Mouse (Mus musculus) MEL (cell line): ENCODE results near the gene N4bp2l1. TPM values are rescaled to one million over a fixed set of nuclear protein-coding genes. Genes with fewer than 3 reads are reported as not detected.

Experiments
- DNase-seq: peaks from one replicate; pipeline ENCODE4 v3.0.0; 2011; ENCODE audit warnings: low read depth, low spot score
- H3K27ac ChIP-seq: 2 replicates; pipeline ENCODE4 v1.5.1; 2012; ENCODE audit warnings: low read depth, mild to moderate bottlenecking, control low read depth, low read length, moderate library complexity; ENCODE audit not compliant: control insufficient read depth
- H3K27me3 ChIP-seq, 2 experiments: fragments of 150-350 bp in 1 of 2; sonication (generic) in 1 of 2; 2 replicates each; pipeline ENCODE4 v1.6.1; 2012; ENCODE audit warnings: low read length in 2 of 2, mild to moderate bottlenecking in 2 of 2, improper control_type of control experiment in 1 of 2, moderate library complexity in 1 of 2; ENCODE audit not compliant: insufficient read depth in 2 of 2, control insufficient read depth in 1 of 2
- H3K36me3 ChIP-seq, 2 experiments: 2 replicates each; pipeline ENCODE4 v1.6.1; 2012 to 2014; ENCODE audit warnings: low read length in 2 of 2, improper control_type of control experiment in 1 of 2, inconsistent platforms in 1 of 2, mild to moderate bottlenecking in 1 of 2; ENCODE audit not compliant: insufficient read depth in 2 of 2, control insufficient read depth in 1 of 2
- H3K4me1 ChIP-seq, 2 experiments: fragments of 150-350 bp in 1 of 2; sonication (generic) in 1 of 2; 2 replicates each; pipeline ENCODE4 v1.6.1; 2012; ENCODE audit warnings: low read length in 2 of 2, improper control_type of control experiment in 1 of 2, mild to moderate bottlenecking in 1 of 2; ENCODE audit not compliant: insufficient read depth in 2 of 2, control insufficient read depth in 1 of 2
- H3K4me3 ChIP-seq, 2 experiments: fragments of 150-350 bp in 1 of 2; sonication (generic) in 1 of 2; 2 replicates each; pipeline ENCODE4 v1.5.1; 2012; ENCODE audit warnings: low read depth in 2 of 2, low read length in 2 of 2, mild to moderate bottlenecking in 2 of 2, moderate library complexity in 2 of 2, control low read depth in 1 of 2, improper control_type of control experiment in 1 of 2; ENCODE audit not compliant: control insufficient read depth in 1 of 2, insufficient read depth in 1 of 2
- H3K79me2 ChIP-seq: 2 replicates; pipeline ENCODE4 v1.6.1; 2012; ENCODE audit warnings: mild to moderate bottlenecking, low read length, moderate library complexity; ENCODE audit not compliant: control insufficient read depth, poor library complexity, insufficient read depth
- H3K9ac ChIP-seq: 2 replicates; pipeline ENCODE4 v1.6.1; 2012; ENCODE audit warnings: low read depth, mild to moderate bottlenecking, control low read depth, low read length, moderate library complexity; ENCODE audit not compliant: control insufficient read depth, poor library complexity, severe bottlenecking
- H3K9me3 ChIP-seq: fragments of 150-350 bp; sonication (generic); replicated peaks from 2 replicates; pipeline ENCODE4 v1.6.1; 2012; ENCODE audit warnings: mild to moderate bottlenecking, low read length, improper control_type of control experiment, moderate library complexity; ENCODE audit not compliant: insufficient read depth
- BHLHE40 ChIP-seq: IDR thresholded peaks from 2 replicates; pipeline ENCODE4 v1.6.1; 2012; ENCODE audit warnings: low read depth, mild to moderate bottlenecking, inconsistent platforms, low read length, improper control_type of control experiment, borderline replicate concordance
- CHD1 ChIP-seq: IDR thresholded peaks from 2 replicates; pipeline ENCODE4 v1.6.1; 2012; ENCODE audit warnings: low read depth, mild to moderate bottlenecking, inconsistent platforms, low read length, improper control_type of control experiment
- CHD2 ChIP-seq: IDR thresholded peaks from 2 replicates; pipeline ENCODE4 v1.6.1; 2011; ENCODE audit warnings: low read length, improper control_type of control experiment
- CTCF ChIP-seq, 3 experiments: IDR thresholded peaks in 2 of 3; conservative IDR thresholded peaks in 1 of 3; 2 replicates each; pipeline ENCODE4 v1.5.1; 2011 to 2012; ENCODE audit warnings: low read length in 3 of 3, low read depth in 2 of 3, mild to moderate bottlenecking in 2 of 3, improper control_type of control experiment in 1 of 3, inconsistent platforms in 1 of 3, mixed read lengths in 1 of 3, moderate library complexity in 1 of 3; ENCODE audit not compliant: control insufficient read depth in 1 of 3, insufficient read depth in 1 of 3, poor library complexity in 1 of 3, severe bottlenecking in 1 of 3
- E2F4 ChIP-seq: IDR thresholded peaks from 2 replicates; pipeline ENCODE4 v1.6.1; 2011; ENCODE audit warnings: low read depth, low read length, improper control_type of control experiment, borderline replicate concordance
- ELF1 ChIP-seq: IDR thresholded peaks from 2 replicates; pipeline ENCODE4 v1.6.1; 2014; ENCODE audit warnings: low read depth, mild to moderate bottlenecking, inconsistent platforms, low read length, improper control_type of control experiment, moderate library complexity
- EP300 ChIP-seq, 2 experiments: IDR thresholded peaks; 2 replicates each; pipeline ENCODE4 v1.6.1; 2011; ENCODE audit warnings: improper control_type of control experiment in 2 of 2, low read length in 2 of 2, low read depth in 1 of 2, mild to moderate bottlenecking in 1 of 2
- ETS1 ChIP-seq: IDR thresholded peaks from 2 replicates; pipeline ENCODE4 v1.6.1; 2012; ENCODE audit warnings: low read depth, mild to moderate bottlenecking, inconsistent platforms, low read length, improper control_type of control experiment, moderate library complexity
- GABPA ChIP-seq: IDR thresholded peaks from 2 replicates; pipeline ENCODE4 v1.6.1; 2012; ENCODE audit warnings: low read depth, mild to moderate bottlenecking, inconsistent platforms, low read length, improper control_type of control experiment, moderate library complexity
- GATA1 ChIP-seq: IDR thresholded peaks from 2 replicates; pipeline ENCODE4 v1.6.1; 2011; ENCODE audit warnings: low read depth, low read length, improper control_type of control experiment
- HCFC1 ChIP-seq: IDR thresholded peaks from 2 replicates; pipeline ENCODE4 v1.6.1; 2012; ENCODE audit warnings: low read depth, mild to moderate bottlenecking, inconsistent platforms, low read length, improper control_type of control experiment, moderate library complexity
- JUND ChIP-seq: IDR thresholded peaks from 2 replicates; pipeline ENCODE4 v1.6.1; 2011; ENCODE audit warnings: low read depth, mild to moderate bottlenecking, improper control_type of control experiment, low read length
- KAT2A ChIP-seq: conservative IDR thresholded peaks from 2 replicates; pipeline ENCODE4 v1.6.1; 2012; ENCODE audit warnings: low read depth, low read length, improper control_type of control experiment, inconsistent platforms
- MAFK ChIP-seq: IDR thresholded peaks from 2 replicates; pipeline ENCODE4 v1.6.1; 2011; ENCODE audit warnings: low read depth, mild to moderate bottlenecking, low read length, improper control_type of control experiment, borderline replicate concordance
- MEF2A ChIP-seq: IDR thresholded peaks from 2 replicates; pipeline ENCODE4 v1.6.1; 2014; ENCODE audit warnings: low read depth, mild to moderate bottlenecking, inconsistent platforms, low read length, improper control_type of control experiment; ENCODE audit not compliant: poor library complexity, insufficient replicate concordance, severe bottlenecking; ENCODE audit errors: extremely low read depth
- MXI1 ChIP-seq: IDR thresholded peaks from 2 replicates; pipeline ENCODE4 v1.6.1; 2011; ENCODE audit warnings: mild to moderate bottlenecking, low read depth, low read length, improper control_type of control experiment
- MYB ChIP-seq: IDR thresholded peaks from 2 replicates; pipeline ENCODE4 v1.6.1; 2011; ENCODE audit warnings: mild to moderate bottlenecking, low read depth, low read length, improper control_type of control experiment
- NELFE ChIP-seq: IDR thresholded peaks from 2 replicates; pipeline ENCODE4 v1.6.1; 2011; ENCODE audit warnings: low read depth, low read length, improper control_type of control experiment
- POLR2A ChIP-seq, 2 experiments: IDR thresholded peaks; 2 replicates each; pipeline ENCODE4 v1.6.1; 2011 to 2012; ENCODE audit warnings: low read length in 2 of 2, mild to moderate bottlenecking in 2 of 2, control low read depth in 1 of 2, improper control_type of control experiment in 1 of 2, low read depth in 1 of 2, moderate library complexity in 1 of 2; ENCODE audit not compliant: control insufficient read depth in 1 of 2, insufficient read depth in 1 of 2, poor library complexity in 1 of 2
- POLR2AphosphoS2 ChIP-seq: IDR thresholded peaks from 2 replicates; pipeline ENCODE4 v1.6.1; 2011; ENCODE audit warnings: low read length, improper control_type of control experiment
- POLR2AphosphoS5 ChIP-seq: IDR thresholded peaks from 2 replicates; pipeline ENCODE4 v1.6.1; 2012; ENCODE audit warnings: low read depth, borderline replicate concordance, mild to moderate bottlenecking, inconsistent platforms, low read length, moderate library complexity, mixed read lengths
- RAD21 ChIP-seq: IDR thresholded peaks from 2 replicates; pipeline ENCODE4 v1.6.1; 2011; ENCODE audit warnings: mild to moderate bottlenecking, low read depth, low read length, improper control_type of control experiment
- SIN3A ChIP-seq: IDR thresholded peaks from 2 replicates; pipeline ENCODE4 v1.6.1; 2012; ENCODE audit warnings: low read length, improper control_type of control experiment, inconsistent platforms
- SMC3 ChIP-seq: IDR thresholded peaks from 2 replicates; pipeline ENCODE4 v1.6.1; 2011; ENCODE audit warnings: low read depth, low read length, improper control_type of control experiment
- TAL1 ChIP-seq: IDR thresholded peaks from 2 replicates; pipeline ENCODE4 v1.6.1; 2012; ENCODE audit warnings: mild to moderate bottlenecking, inconsistent platforms, low read length, moderate library complexity, mixed read lengths
- TBP ChIP-seq: IDR thresholded peaks from 2 replicates; pipeline ENCODE4 v1.8.0; 2011; ENCODE audit warnings: low read depth, low read length, improper control_type of control experiment
- TCF12 ChIP-seq: IDR thresholded peaks from 2 replicates; pipeline ENCODE4 v1.6.1; 2014; ENCODE audit warnings: low read depth, mild to moderate bottlenecking, inconsistent platforms, low read length, improper control_type of control experiment, moderate library complexity
- UBTF ChIP-seq: IDR thresholded peaks from 2 replicates; pipeline ENCODE4 v1.6.1; 2012; ENCODE audit warnings: low read depth, mild to moderate bottlenecking, inconsistent platforms, low read length, improper control_type of control experiment, moderate library complexity, borderline replicate concordance; ENCODE audit not compliant: insufficient read depth
- USF1 ChIP-seq: IDR thresholded peaks from 2 replicates; pipeline ENCODE4 v1.6.1; 2014; ENCODE audit warnings: low read depth, mild to moderate bottlenecking, inconsistent platforms, low read length, improper control_type of control experiment, moderate library complexity
- USF2 ChIP-seq, 2 experiments: IDR thresholded peaks; 2 replicates each; pipeline ENCODE4 v1.6.1; 2011 to 2012; ENCODE audit warnings: improper control_type of control experiment in 2 of 2, low read length in 2 of 2, borderline replicate concordance in 1 of 2, inconsistent platforms in 1 of 2, low read depth in 1 of 2, mild to moderate bottlenecking in 1 of 2; ENCODE audit not compliant: insufficient read depth in 1 of 2
- ZC3H11A ChIP-seq: IDR thresholded peaks from 2 replicates; pipeline ENCODE4 v1.6.1; 2012; ENCODE audit warnings: low read depth, mild to moderate bottlenecking, inconsistent platforms, low read length, improper control_type of control experiment
- ZKSCAN1 ChIP-seq: IDR thresholded peaks from 2 replicates; pipeline ENCODE4 v1.6.1; 2012; ENCODE audit warnings: low read depth, mild to moderate bottlenecking, inconsistent platforms, low read length, improper control_type of control experiment, moderate library complexity
- ZMIZ1 ChIP-seq: IDR thresholded peaks from 2 replicates; pipeline ENCODE4 v1.6.1; 2012; ENCODE audit warnings: low read depth, mild to moderate bottlenecking, inconsistent platforms, low read length, improper control_type of control experiment, moderate library complexity
- ZNF384 ChIP-seq: IDR thresholded peaks from 2 replicates; pipeline ENCODE4 v1.6.1; 2012; ENCODE audit warnings: low read depth, mild to moderate bottlenecking, inconsistent platforms, low read length, improper control_type of control experiment
- polyA plus RNA-seq, 2 experiments: library from polyadenylated mRNA; stranded (reverse) in 1 of 2; unstranded in 1 of 2; fragments of >175 nt in 1 of 2; fragments of >200 nt in 1 of 2; gene quantifications; 2 replicates each; pipeline versions ENCODE4 v1.2.1 to v1.2.4; 2012; ENCODE audit warnings: low replicate concordance in 2 of 2, low read depth in 1 of 2; ENCODE audit not compliant: insufficient read length in 2 of 2, insufficient read depth in 1 of 2, missing spikeins in 1 of 2
- total RNA-seq: library from RNA; depleted of rRNA; stranded (reverse); fragments of 300-350 nt; gene quantifications from 2 replicates; pipeline ENCODE4 v1.2.3, GENCODE M21; 2012

The N4bp2l1 gene
- total and polyA plus RNA-seq, 3 experiments = 2.6 to 15.0 TPM; not detected in 1

DNA sequence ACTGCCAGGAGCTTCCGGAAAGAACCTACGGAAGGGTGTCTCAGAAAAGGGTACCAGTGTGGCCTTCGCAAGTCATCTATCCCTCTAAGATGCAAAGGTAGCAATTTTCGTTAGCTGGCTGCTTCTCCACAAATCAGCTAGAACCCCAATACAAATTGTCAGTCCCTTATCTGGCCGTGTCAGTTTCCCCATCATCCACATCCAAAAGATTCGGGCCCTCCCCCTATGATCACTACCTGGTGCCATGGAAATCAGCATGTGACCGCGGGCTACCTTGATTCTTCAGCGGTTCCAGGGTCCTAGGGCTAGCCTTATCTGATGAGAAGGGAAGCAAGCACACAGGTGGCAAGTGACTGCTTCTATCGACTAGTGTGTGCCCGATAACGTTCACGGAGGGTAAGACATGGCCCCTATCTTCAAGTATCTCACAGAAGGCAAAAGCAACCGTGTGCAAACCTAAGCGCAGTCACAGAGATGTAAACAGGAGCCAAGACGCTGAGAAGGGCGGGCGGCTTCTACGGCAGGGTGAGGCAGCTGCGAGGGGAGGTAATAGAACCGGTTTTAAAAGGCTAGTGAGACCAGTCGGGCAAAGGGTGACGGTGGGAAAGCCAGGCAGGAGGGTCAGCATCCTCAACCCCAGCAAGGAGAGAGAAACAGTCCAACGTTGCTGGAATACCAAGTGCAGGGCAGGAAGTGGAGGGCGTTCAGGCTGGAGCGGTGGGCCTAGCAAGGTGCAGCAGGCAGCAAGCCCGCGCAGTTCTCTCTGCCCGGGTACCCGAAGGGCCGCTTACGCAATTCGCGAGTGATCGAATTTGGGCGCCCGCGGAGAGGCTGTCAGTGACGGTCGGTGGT, 3.9 kb downstream of the N4bp2l1 start:
- Histone ChIP-seq H3K27ac (peak overlapping the region; percentile 77), H3K36me3 (peaks cover 0 to 18% of the 10 kb centered on the region in 2 experiments; a peak in 2 of 4 replicates), H3K9me3 (no peaks in the 10 kb centered on the region), H3K9ac (peak overlapping the region; percentile 83), H3K4me3 (peak overlapping the region; percentile 62 to 80), H3K79me2 (peaks cover 10% of the 10 kb centered on the region; the same call in 1 of the 2 replicates), H3K4me1 (peaks cover 12 to 15% of the 10 kb centered on the region in 2 experiments), H3K27me3 (no peaks in the 10 kb centered on the region)
- peak; percentile 89 for DNase-seq
- no peak for TF ChIP-seq POLR2AphosphoS5
- no peak for TF ChIP-seq ZC3H11A
- TF ChIP-seq USF2 (IDR thresholded peaks at IDR 0.05; ENCODE audit: borderline replicate concordance in 1 of 2, insufficient read depth in 1 of 2, low read depth in 1 of 2, low read length in 2 of 2) = 0 out of 4 replicates have a peak, but pooled peaks of 1 of the 2 experiments have one; percentile 10
- TF ChIP-seq MAFK = 0 out of 2 replicates have a peak, but pooled peaks have one; percentile 44
- peak in 1 of 2 experiments; percentile 27; a peak in 1 of 4 replicates for TF ChIP-seq POLR2A (IDR thresholded peaks at IDR 0.05; ENCODE audit: control insufficient read depth in 1 of 2, insufficient read depth in 1 of 2, low read depth in 1 of 2, low read length in 2 of 2, poor library complexity in 1 of 2)
- no peak for TF ChIP-seq CHD2
- 0 out of 2 replicates have a peak, but pooled peaks have one; percentile 31 for TF ChIP-seq MEF2A
- TF ChIP-seq MYB = no peak
- peak; percentile 65 for TF ChIP-seq SIN3A
- TF ChIP-seq ELF1 = no peak
- no peak for TF ChIP-seq ZNF384
- TF ChIP-seq TAL1 = no peak
- TF ChIP-seq UBTF = no peak; the same call in 1 of the 2 replicates
- TF ChIP-seq TBP = 0 out of 2 replicates have a peak, but pooled peaks have one; percentile 29
- TF ChIP-seq POLR2AphosphoS2 = no peak
- no peak for TF ChIP-seq ZMIZ1
- TF ChIP-seq GABPA = no peak
- no peak for TF ChIP-seq KAT2A
- no peak for TF ChIP-seq CTCF (IDR thresholded peaks at IDR 0.05 in 2 of 3, conservative IDR thresholded peaks at IDR 0.05 in 1 of 3; ENCODE audit: control insufficient read depth in 1 of 3, insufficient read depth in 1 of 3, low read depth in 2 of 3, low read length in 3 of 3, poor library complexity in 1 of 3, severe bottlenecking in 1 of 3)
- no peak; the same call in 1 of the 2 replicates for TF ChIP-seq NELFE
- TF ChIP-seq TCF12 = peak; percentile 61
- no peak for TF ChIP-seq RAD21
- no peak; a peak in 1 of 4 replicates for TF ChIP-seq EP300 (IDR thresholded peaks at IDR 0.05; ENCODE audit: low read depth in 1 of 2, low read length in 2 of 2)
- peak; percentile 78 for TF ChIP-seq USF1
- TF ChIP-seq ETS1 = peak; percentile 79
- TF ChIP-seq SMC3 = no peak
- TF ChIP-seq CHD1 = no peak
- TF ChIP-seq GATA1 = peak; percentile 84
- peak; percentile 43; the same call in 1 of the 2 replicates for TF ChIP-seq MXI1
- no peak for TF ChIP-seq JUND
- no peak for TF ChIP-seq ZKSCAN1
- 0 out of 2 replicates have a peak, but pooled peaks have one; percentile 25 for TF ChIP-seq E2F4
- peak; percentile 6 for TF ChIP-seq HCFC1
- TF ChIP-seq BHLHE40 = 0 out of 2 replicates have a peak, but pooled peaks have one; percentile 17
